Mouse (Mus musculus): ENCODE results near the gene Eml1.

GRCm38 (mm10) chr12:108372241-108372640 lies 1.5 kb downstream of the Eml1 start:
- TF ChIP-seq CTCF (IDR thresholded peaks at IDR 0.05; ENCODE audit: control insufficient read depth, insufficient read depth, low read length) = no peak
- TF ChIP-seq POLR2A (IDR thresholded peaks at IDR 0.05; ENCODE audit: borderline replicate concordance, control insufficient read depth, low read depth, low read length) = no peak

All from bone marrow, adult 2 months (tissue).